Mouse (Mus musculus): ENCODE measurements around the gene Etnk2. TPM values are rescaled to one million over a fixed set of nuclear protein-coding genes. Genes with fewer than 3 reads are reported as not detected.
A peak's percentile ranks its signal among the peaks of the same experiment; 100 is the strongest.

The Etnk2 gene
- polyA plus RNA-seq, 1 experiment from 2014 or later = 5.6 TPM

DNA sequence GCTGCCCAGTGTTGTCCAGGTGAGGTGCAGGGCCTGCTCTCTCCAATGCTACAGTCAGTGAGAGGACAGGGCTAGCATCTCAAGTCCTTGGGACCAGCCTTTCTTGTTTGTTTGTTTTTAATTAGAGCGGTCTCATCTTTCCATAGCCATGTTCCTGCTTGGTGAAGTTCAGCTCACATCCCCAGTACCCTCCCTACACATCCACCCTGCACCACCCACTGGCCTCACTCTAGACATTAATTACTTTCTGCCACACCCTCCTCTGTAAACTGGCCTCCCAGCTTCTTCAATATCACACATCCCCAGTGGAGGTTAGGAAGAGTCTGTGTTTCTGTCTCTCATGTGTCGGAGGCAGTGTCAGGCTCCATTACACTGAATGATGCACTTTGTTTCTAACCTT lies 19.0 kb upstream of the Etnk2 start:
- no peak overlapping the region for H3K4me2 ChIP-seq (replicated peaks; ENCODE audit: low read depth, low read length)
- no peak overlapping the region for H3K9ac ChIP-seq (replicated peaks; ENCODE audit: low read depth, low read length)
- H3K27me3 ChIP-seq (ENCODE audit: control insufficient read depth, insufficient read depth, low read length) = no peaks in the 10 kb centered on the region
- ATAC-seq (ENCODE audit: insufficient number of reproducible peaks, insufficient read depth, low FRiP score, low read depth) = no peak
- no peak overlapping the region for H3K4me3 ChIP-seq (ENCODE audit: low read depth, low read length)
- no peaks in the 10 kb centered on the region for H3K9me3 ChIP-seq (ENCODE audit: control insufficient read depth, low read depth, low read length)
- no peaks in the 10 kb centered on the region for H3K36me3 ChIP-seq (ENCODE audit: control insufficient read depth, insufficient read depth, low read length)
- H3K27ac ChIP-seq (ENCODE audit: low read length) = no peak overlapping the region
- 81% methylated on average over 2 of the region's 2 CpGs for WGBS
- no peaks in the 10 kb centered on the region for H3K4me1 ChIP-seq (ENCODE audit: control insufficient read depth, insufficient read depth, low read length)

DNA sequence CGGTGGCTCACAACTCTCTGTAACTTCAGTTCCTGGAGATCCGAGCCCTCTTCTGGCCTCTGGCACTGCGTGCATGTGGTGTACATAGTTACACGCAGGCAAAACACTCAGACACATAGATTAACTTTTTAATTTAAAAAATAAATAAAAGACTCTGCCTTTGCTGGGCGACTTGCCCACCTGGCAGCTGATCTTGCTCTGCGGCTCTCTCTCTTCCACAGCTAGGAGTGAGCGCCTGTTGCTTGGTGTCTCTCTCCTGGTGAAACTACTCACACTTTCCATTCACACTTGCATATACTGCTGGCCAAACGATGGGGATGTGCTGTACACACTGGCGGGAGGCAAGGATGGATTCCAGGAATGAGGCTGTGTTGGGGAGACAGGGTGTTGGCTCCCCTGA lies 16.8 kb upstream of the Etnk2 start:
- no peak overlapping the region for H3K4me2 ChIP-seq (replicated peaks; ENCODE audit: low read depth, low read length)
- no peak for ATAC-seq (ENCODE audit: insufficient number of reproducible peaks, insufficient read depth, low FRiP score, low read depth)
- no peaks in the 10 kb centered on the region for H3K4me1 ChIP-seq (ENCODE audit: control insufficient read depth, insufficient read depth, low read length)
- 79% methylated on average over 9 of the region's 9 CpGs for WGBS
- no peaks in the 10 kb centered on the region for H3K36me3 ChIP-seq (ENCODE audit: control insufficient read depth, insufficient read depth, low read length)
- no peak overlapping the region for H3K4me3 ChIP-seq (ENCODE audit: low read depth, low read length)
- H3K27ac ChIP-seq (ENCODE audit: low read length) = no peak overlapping the region
- H3K9me3 ChIP-seq (ENCODE audit: control insufficient read depth, low read depth, low read length) = no peaks in the 10 kb centered on the region
- no peaks in the 10 kb centered on the region for H3K27me3 ChIP-seq (ENCODE audit: control insufficient read depth, insufficient read depth, low read length)
- H3K9ac ChIP-seq (replicated peaks; ENCODE audit: low read depth, low read length) = no peak overlapping the region

DNA sequence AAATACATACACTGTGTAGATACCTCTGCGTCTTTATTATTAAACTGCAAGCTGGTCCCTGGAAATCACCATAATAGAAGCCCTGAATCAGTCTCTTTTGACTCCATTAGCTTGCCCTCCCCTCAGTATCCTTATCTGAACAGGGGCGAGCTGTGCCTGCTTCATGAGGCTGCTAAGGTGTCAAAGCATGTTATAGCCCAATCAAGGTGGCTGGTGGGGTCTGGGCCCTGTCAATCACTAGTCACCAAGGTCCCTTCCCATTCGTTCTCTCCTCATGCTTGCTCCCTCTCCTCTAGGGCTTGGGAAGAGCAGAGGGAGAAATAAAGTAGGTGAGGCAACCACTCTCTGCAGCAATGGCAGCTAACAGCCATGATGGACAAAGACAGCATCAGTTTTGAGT lies 16.1 kb upstream of the Etnk2 start:
- Histone ChIP-seq H3K27me3 (ENCODE audit: control insufficient read depth, insufficient read depth, low read length) (no peaks in the 10 kb centered on the region), H3K4me3 (ENCODE audit: low read depth, low read length) (no peak overlapping the region), H3K4me2 (replicated peaks; ENCODE audit: low read depth, low read length) (no peak overlapping the region), H3K9me3 (ENCODE audit: control insufficient read depth, low read depth, low read length) (no peaks in the 10 kb centered on the region), H3K36me3 (ENCODE audit: control insufficient read depth, insufficient read depth, low read length) (no peaks in the 10 kb centered on the region), H3K9ac (replicated peaks; ENCODE audit: low read depth, low read length) (no peak overlapping the region), H3K4me1 (ENCODE audit: control insufficient read depth, insufficient read depth, low read length) (no peaks in the 10 kb centered on the region), H3K27ac (ENCODE audit: low read length) (no peak overlapping the region)
- WGBS = 66% methylated on average over 3 of the region's 3 CpGs
- ATAC-seq (ENCODE audit: insufficient number of reproducible peaks, insufficient read depth, low FRiP score, low read depth) = no peak

DNA sequence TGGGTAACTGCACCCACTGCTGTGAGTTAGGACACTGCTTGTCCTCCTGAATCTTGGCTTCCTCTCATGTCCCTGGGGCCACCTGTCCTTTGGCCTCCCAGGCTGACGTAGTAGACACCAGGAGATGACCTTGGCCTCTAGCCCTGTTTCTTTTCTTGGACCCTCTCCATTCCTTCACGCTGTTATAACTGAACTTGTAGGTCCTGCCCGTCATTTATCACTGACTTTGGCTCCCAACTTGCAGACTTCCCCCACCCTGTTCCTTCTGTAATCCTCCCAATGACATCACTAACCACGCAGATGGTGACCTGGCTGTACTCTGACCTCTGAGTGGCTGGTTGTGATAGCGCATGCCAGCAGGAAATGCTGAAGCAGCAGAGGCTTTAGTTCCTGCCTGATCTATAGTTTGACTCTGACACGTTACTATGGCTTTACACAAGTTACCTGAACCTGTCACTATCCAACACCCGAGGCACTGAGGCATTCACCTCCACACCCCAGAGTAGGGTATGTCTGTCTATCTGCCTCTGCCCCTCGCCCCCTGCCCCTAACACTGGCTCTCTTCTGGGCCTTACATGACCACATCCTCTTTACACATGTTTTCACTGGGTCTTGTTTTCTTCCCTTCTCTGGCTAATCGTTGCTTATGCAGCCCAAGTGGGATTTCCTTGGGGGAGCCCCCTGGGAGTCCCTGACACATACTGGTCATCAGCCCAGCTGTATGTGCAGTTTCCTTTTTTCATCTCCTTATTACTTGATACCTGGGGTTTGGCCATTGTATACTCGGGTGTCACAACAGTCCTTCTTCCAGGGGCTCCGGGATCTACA lies 15.5 kb upstream of the Etnk2 start:
- no peaks in the 10 kb centered on the region for H3K36me3 ChIP-seq (ENCODE audit: control insufficient read depth, insufficient read depth, low read length)
- H3K27ac ChIP-seq (ENCODE audit: low read length) = no peak overlapping the region
- no peaks in the 10 kb centered on the region for H3K9me3 ChIP-seq (ENCODE audit: control insufficient read depth, low read depth, low read length)
- H3K9ac ChIP-seq (replicated peaks; ENCODE audit: low read depth, low read length) = no peak overlapping the region
- H3K4me1 ChIP-seq (ENCODE audit: control insufficient read depth, insufficient read depth, low read length) = no peaks in the 10 kb centered on the region
- no peak for ATAC-seq (ENCODE audit: insufficient number of reproducible peaks, insufficient read depth, low FRiP score, low read depth)
- no peak overlapping the region for H3K4me2 ChIP-seq (replicated peaks; ENCODE audit: low read depth, low read length)
- H3K27me3 ChIP-seq (ENCODE audit: control insufficient read depth, insufficient read depth, low read length) = no peaks in the 10 kb centered on the region
- 59% methylated on average over 11 of the region's 11 CpGs for WGBS
- no peak overlapping the region for H3K4me3 ChIP-seq (ENCODE audit: low read depth, low read length)

DNA sequence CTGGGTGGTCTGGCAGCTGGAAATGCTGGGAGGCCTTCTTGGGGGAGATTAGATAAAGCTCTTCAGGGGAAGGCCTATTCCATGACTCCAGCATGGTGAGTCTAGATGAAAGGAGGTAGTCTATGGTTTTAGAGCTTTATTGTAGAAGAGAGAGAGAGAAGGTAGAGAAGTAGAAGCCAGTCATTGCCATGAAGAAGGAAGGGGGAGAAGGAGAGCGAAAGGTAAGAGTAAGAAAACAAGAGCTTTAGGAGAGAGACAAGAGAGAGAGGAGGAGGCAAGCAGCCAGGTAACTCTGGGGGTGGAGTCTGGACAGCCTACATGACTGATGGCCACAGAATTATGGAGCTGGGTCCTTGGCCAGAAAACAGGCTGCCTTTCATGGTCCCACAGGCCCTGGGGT lies 13.2 kb upstream of the Etnk2 start, which contains the start of gene Ren1:
Ren1 (plus strand) TSS at position 301 of the 400 bp plus-strand sequence.
- 89% methylated on average over 1 of the region's 1 CpGs for WGBS
- H3K27ac ChIP-seq (ENCODE audit: low read length) = no peak within 1 kb of the TSS
- no peak for ATAC-seq (ENCODE audit: insufficient number of reproducible peaks, insufficient read depth, low FRiP score, low read depth)
- no peak within 1 kb of the TSS for H3K4me3 ChIP-seq (ENCODE audit: low read depth, low read length)
- H3K36me3 ChIP-seq (ENCODE audit: control insufficient read depth, insufficient read depth, low read length) = no peaks in the 10 kb centered on the region
- H3K4me2 ChIP-seq (replicated peaks; ENCODE audit: low read depth, low read length) = no peak within 1 kb of the TSS
- H3K9me3 ChIP-seq (ENCODE audit: control insufficient read depth, low read depth, low read length) = no peaks in the 10 kb centered on the region
- no peaks in the 10 kb centered on the region for H3K27me3 ChIP-seq (ENCODE audit: control insufficient read depth, insufficient read depth, low read length)
- H3K4me1 ChIP-seq (ENCODE audit: control insufficient read depth, insufficient read depth, low read length) = no peaks in the 10 kb centered on the region
- no peak within 1 kb of the TSS for H3K9ac ChIP-seq (replicated peaks; ENCODE audit: low read depth, low read length)

DNA sequence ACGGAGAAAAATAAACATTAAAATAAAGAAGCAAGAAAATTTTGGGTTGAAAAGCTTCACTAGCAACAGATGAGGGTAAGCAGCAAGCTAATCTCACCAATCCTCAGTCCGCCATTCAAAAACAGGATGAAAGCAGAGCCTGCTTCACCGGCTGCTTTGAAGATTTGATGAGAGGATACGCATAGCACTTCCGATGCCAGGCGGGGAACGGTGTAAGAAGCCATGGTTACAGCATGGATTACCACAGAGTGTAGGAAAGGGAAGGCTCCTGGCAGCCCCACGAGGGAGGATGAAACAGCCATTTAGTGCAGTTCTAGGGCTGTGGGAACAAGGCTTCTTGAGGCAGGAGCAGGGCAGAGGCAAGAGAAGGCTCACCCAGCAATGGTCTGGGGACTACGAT lies 11.6 kb upstream of the Etnk2 start:
- no peak for ATAC-seq (ENCODE audit: insufficient number of reproducible peaks, insufficient read depth, low FRiP score, low read depth)
- H3K9ac ChIP-seq (replicated peaks; ENCODE audit: low read depth, low read length) = no peak overlapping the region
- no peak overlapping the region for H3K4me2 ChIP-seq (replicated peaks; ENCODE audit: low read depth, low read length)
- no peak overlapping the region for H3K4me3 ChIP-seq (ENCODE audit: low read depth, low read length)
- no peaks in the 10 kb centered on the region for H3K36me3 ChIP-seq (ENCODE audit: control insufficient read depth, insufficient read depth, low read length)
- no peak overlapping the region for H3K27ac ChIP-seq (ENCODE audit: low read length)
- WGBS = 59% methylated on average over 9 of the region's 9 CpGs
- no peaks in the 10 kb centered on the region for H3K9me3 ChIP-seq (ENCODE audit: control insufficient read depth, low read depth, low read length)
- no peaks in the 10 kb centered on the region for H3K27me3 ChIP-seq (ENCODE audit: control insufficient read depth, insufficient read depth, low read length)
- H3K4me1 ChIP-seq (ENCODE audit: control insufficient read depth, insufficient read depth, low read length) = no peaks in the 10 kb centered on the region

DNA sequence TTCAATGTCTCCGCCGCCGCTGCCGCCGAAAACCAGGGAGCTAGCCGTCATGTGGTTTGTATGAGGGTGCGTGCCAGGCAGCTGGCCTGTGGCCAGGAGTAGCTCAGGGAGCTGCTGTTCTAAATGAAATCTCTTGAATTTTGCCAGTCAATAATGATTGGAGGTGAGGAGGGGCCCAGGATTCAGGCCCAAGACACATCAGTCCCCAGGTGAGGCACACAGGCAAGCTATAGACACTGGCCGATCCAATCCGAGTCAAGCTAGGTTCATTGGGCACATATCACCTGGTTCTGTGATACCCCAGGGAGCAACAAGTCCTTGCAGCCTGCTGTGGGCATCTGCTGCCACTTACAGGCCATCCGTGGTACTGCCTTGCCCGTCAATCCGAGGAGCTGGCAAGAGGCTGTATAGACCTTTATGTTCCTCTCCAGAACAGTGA lies 10.0 kb upstream of the Etnk2 start:
- Histone ChIP-seq H3K4me2 (replicated peaks; ENCODE audit: low read depth, low read length) (no peak overlapping the region), H3K4me3 (ENCODE audit: low read depth, low read length) (no peak overlapping the region), H3K9me3 (ENCODE audit: control insufficient read depth, low read depth, low read length) (no peaks in the 10 kb centered on the region), H3K4me1 (ENCODE audit: control insufficient read depth, insufficient read depth, low read length) (no peaks in the 10 kb centered on the region), H3K27me3 (ENCODE audit: control insufficient read depth, insufficient read depth, low read length) (no peaks in the 10 kb centered on the region), H3K9ac (replicated peaks; ENCODE audit: low read depth, low read length) (no peak overlapping the region), H3K27ac (ENCODE audit: low read length) (no peak overlapping the region), H3K36me3 (ENCODE audit: control insufficient read depth, insufficient read depth, low read length) (no peaks in the 10 kb centered on the region)
- no peak for ATAC-seq (ENCODE audit: insufficient number of reproducible peaks, insufficient read depth, low FRiP score, low read depth)
- WGBS = 54% methylated on average over 12 of the region's 12 CpGs

DNA sequence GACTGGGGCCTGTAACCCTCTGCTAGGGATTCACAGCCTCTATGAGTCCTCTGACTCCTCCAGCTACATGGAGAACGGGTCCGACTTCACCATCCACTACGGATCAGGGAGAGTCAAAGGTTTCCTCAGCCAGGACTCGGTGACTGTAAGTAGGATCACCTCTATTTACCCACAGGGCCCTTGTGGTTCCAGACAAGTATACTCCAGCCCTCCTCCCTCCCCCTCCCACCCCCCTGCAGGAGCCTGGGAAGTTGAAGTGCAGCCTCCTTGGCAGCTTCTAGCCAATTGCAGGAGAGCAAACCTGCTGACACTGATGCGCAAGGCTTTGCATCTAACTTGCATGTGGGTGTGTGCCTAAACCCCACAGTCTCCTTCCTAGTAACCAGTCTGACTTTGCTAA lies 7.9 kb upstream of the Etnk2 start:
- Histone ChIP-seq H3K27ac (ENCODE audit: low read length) (no peak overlapping the region), H3K4me3 (ENCODE audit: low read depth, low read length) (no peak overlapping the region), H3K9ac (replicated peaks; ENCODE audit: low read depth, low read length) (no peak overlapping the region), H3K36me3 (ENCODE audit: control insufficient read depth, insufficient read depth, low read length) (no peaks in the 10 kb centered on the region), H3K4me1 (ENCODE audit: control insufficient read depth, insufficient read depth, low read length) (no peaks in the 10 kb centered on the region), H3K9me3 (ENCODE audit: control insufficient read depth, low read depth, low read length) (no peaks in the 10 kb centered on the region), H3K4me2 (replicated peaks; ENCODE audit: low read depth, low read length) (no peak overlapping the region), H3K27me3 (ENCODE audit: control insufficient read depth, insufficient read depth, low read length) (no peaks in the 10 kb centered on the region)
- WGBS = 39% methylated on average over 5 of the region's 5 CpGs
- no peak for ATAC-seq (ENCODE audit: insufficient number of reproducible peaks, insufficient read depth, low FRiP score, low read depth)

DNA sequence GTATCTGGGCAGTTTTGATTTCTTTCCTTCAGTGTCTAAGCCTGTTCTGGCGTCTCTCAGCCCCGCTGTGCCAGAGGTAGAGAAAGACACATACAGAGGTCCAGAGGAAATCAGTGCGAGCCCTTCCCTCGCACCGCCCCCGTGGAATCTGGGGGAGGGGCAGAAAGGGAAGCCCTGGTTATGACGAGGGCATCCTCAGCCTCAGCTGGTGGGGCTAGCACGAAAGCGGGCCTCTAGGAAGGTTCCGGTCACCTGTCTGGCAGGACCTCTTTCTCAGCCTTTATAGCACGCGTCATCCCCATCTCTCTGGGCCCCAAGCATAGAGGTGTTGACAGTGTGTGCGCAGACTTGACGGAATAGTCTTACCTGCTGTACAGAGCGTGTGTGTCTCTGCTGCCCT lies 7.5 kb upstream of the Etnk2 start:
- Histone ChIP-seq H3K4me2 (replicated peaks; ENCODE audit: low read depth, low read length) (no peak overlapping the region), H3K4me1 (ENCODE audit: control insufficient read depth, insufficient read depth, low read length) (no peaks in the 10 kb centered on the region), H3K9ac (replicated peaks; ENCODE audit: low read depth, low read length) (no peak overlapping the region), H3K4me3 (ENCODE audit: low read depth, low read length) (no peak overlapping the region), H3K27me3 (ENCODE audit: control insufficient read depth, insufficient read depth, low read length) (no peaks in the 10 kb centered on the region), H3K9me3 (ENCODE audit: control insufficient read depth, low read depth, low read length) (no peaks in the 10 kb centered on the region), H3K27ac (ENCODE audit: low read length) (no peak overlapping the region), H3K36me3 (ENCODE audit: control insufficient read depth, insufficient read depth, low read length) (no peaks in the 10 kb centered on the region)
- 0 out of 2 replicates have a peak, but pooled peaks have one; percentile 38 for ATAC-seq (ENCODE audit: insufficient number of reproducible peaks, insufficient read depth, low FRiP score, low read depth)
- 47% methylated on average over 15 of the region's 15 CpGs for WGBS
